Mouse (Mus musculus) lung, postnatal 0 days (tissue): Measurements from ENCODE around the gene Spata16.

ENCODE experiments used
- CTCF ChIP-seq: IDR thresholded peaks from 2 replicates; pipeline ENCODE4 v1.5.1; 2016; ENCODE audit warnings: antibody characterized with exemption, mild to moderate bottlenecking
- EP300 ChIP-seq: IDR thresholded peaks from 2 replicates; pipeline ENCODE4 v1.6.1; 2016; ENCODE audit warnings: antibody characterized with exemption, mild to moderate bottlenecking, control low read depth

GRCm38 (mm10) chr3:26793334-26794101, 156.1 kb downstream of the Spata16 start:
- TF ChIP-seq EP300 (no peak), CTCF (no peak)
